8 mouse cellular contexts compared by ENCODE assay signal in the genomic region with DNA sequence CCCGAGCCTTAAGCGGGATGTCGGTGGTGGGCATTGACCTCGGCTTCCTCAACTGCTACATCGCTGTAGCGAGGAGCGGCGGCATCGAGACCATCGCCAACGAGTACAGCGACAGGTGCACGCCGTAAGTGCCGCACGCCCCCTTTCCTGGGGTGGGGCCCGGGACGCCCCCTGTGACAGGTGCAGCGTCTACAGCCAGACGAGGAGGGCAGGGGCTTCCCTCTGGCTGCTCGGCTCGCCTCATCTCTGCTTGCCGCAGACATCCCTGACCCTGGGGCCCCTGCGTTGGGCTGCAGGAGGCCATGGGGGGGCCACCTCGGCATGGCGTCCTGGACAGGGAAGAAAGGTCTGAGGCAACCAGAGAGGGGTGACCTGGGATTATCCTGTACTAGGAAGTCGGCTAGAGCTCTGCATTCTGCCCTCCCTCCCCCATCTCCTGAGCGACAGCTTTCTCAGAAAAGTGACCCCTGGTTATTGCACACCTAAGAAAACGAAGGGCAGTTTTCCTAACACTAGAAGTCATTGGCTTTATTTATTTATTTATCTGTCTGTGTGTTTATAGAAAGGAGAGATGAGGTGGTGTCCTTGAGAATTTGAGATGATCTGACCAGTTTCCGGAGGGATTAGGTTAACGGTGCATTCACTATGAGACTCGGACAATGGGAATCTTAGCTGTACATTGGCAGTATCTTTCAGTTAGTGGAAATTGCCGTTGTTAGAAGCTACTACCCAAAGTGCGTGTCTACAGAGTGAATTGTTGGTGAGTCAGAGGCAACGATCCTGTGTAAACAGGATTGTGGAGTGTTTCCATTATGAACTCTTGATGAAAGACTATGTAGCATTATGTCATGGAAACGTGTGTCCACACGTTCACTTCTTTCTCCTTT. TPM values are rescaled to one million over a fixed set of nuclear protein-coding genes. Genes with fewer than 3 reads are reported as not detected.
DNase-seq lines count a peak whose midpoint lies in the region; ATAC-seq and TF ChIP-seq lines count a peak whose summit lies in the region.

No protein-coding gene starts in this region.

- ATAC-seq in forebrain, embryonic 15.5 days (replicated peaks): no peak
- ATAC-seq in midbrain, embryonic 13.5 days: no peak

- H3K36me3 ChIP-seq in forebrain, embryonic 15.5 days: no peaks in the 10 kb centered on the region
- no peaks in the 10 kb centered on the region for H3K36me3 ChIP-seq in midbrain, embryonic 13.5 days

- peak overlapping the region; percentile 67 for H3K4me2 ChIP-seq in forebrain, embryonic 15.5 days (replicated peaks)
- H3K4me2 ChIP-seq in midbrain, embryonic 13.5 days (replicated peaks): peak overlapping the region; percentile 77

- TF ChIP-seq CTCF in lung, adult 2 months (IDR thresholded peaks at IDR 0.05; ENCODE audit: insufficient read depth, low read length): no peak

- H3K27ac ChIP-seq in forebrain, embryonic 15.5 days (replicated peaks): peak overlapping the region; percentile 87
- peak overlapping the region; percentile 93 for H3K27ac ChIP-seq in midbrain, embryonic 13.5 days

- H3K9me3 ChIP-seq in forebrain, embryonic 15.5 days: no peaks in the 10 kb centered on the region
- no peaks in the 10 kb centered on the region for H3K9me3 ChIP-seq in midbrain, embryonic 13.5 days

- H3K4me1 ChIP-seq in lung, adult 2 months (ENCODE audit: control insufficient read depth, insufficient read depth, low read length): peaks cover 7% of the 10 kb centered on the region
- peaks cover 19% of the 10 kb centered on the region for H3K4me1 ChIP-seq in forebrain, embryonic 15.5 days
- H3K4me1 ChIP-seq in midbrain, embryonic 13.5 days (replicated peaks): peaks cover 19% of the 10 kb centered on the region

- H3K27me3 ChIP-seq in forebrain, embryonic 15.5 days: no peaks in the 10 kb centered on the region
- 0 out of 2 replicates have a peak, but pooled peaks cover 3% of the 10 kb centered on the region for H3K27me3 ChIP-seq in midbrain, embryonic 13.5 days

- WGBS in lung, adult 2 months: 1% methylated on average over 37 of the region's 37 CpGs
- under 1% methylated on average over 37 of the region's 37 CpGs for WGBS in forebrain, embryonic 15.5 days
- WGBS in large intestine, adult 2 months: under 1% methylated on average over 37 of the region's 37 CpGs
- under 1% methylated on average over 37 of the region's 37 CpGs for WGBS in midbrain, embryonic 13.5 days

- DNase-seq in lung, adult 2 months: peak; percentile 15
- DNase-seq in lung, postnatal 4 days: no peak
- DNase-seq in adrenal gland, postnatal 36 days: peak; percentile 45 to 58
- DNase-seq in large intestine, adult 2 months (ENCODE audit: low read depth, low spot score): peak; percentile 44
- peak; percentile 89 for DNase-seq in thymus, postnatal 25 days
- no peak for DNase-seq in spleen, postnatal 4 days (ENCODE audit: low spot score in 2 of 2)

- peak overlapping the region; percentile 82 for H3K4me3 ChIP-seq in lung, adult 2 months (replicated peaks; ENCODE audit: extremely low read depth, low read depth, low read length)
- peak overlapping the region; percentile 75 for H3K4me3 ChIP-seq in forebrain, embryonic 15.5 days
- H3K4me3 ChIP-seq in midbrain, embryonic 13.5 days (replicated peaks): peak overlapping the region; percentile 82

- TF ChIP-seq POLR2A in lung, adult 2 months (IDR thresholded peaks at IDR 0.05; ENCODE audit: borderline replicate concordance, extremely low read depth, low read depth, low read length): no peak

- peak overlapping the region; percentile 81 for H3K9ac ChIP-seq in forebrain, embryonic 15.5 days (replicated peaks)
- peak overlapping the region; percentile 87 for H3K9ac ChIP-seq in midbrain, embryonic 13.5 days (replicated peaks)

RNA-seq across cellular contexts. Expression of gene Hspa4l, which starts 1.6 kb away (rescaled TPM):
- 14.5 and 24.6 TPM in 2 replicates for polyA plus RNA-seq in lung, adult 2 months (2012; rRNA removed)
- 10 to 100 TPM; 56.4 to 79.6 TPM for total RNA-seq in adrenal gland, postnatal 36 days (2021)
- polyA plus RNA-seq in forebrain, embryonic 15.5 days (2015; fragmentation: Nextera tagmentation; extraction: Ambion mirVana): 38.2 and 48.1 TPM in 2 replicates
- 3.6 and 6.0 TPM in 2 replicates for polyA plus RNA-seq in large intestine, adult 2 months (2012; rRNA removed)
- polyA plus RNA-seq in midbrain, embryonic 13.5 days (2015; fragmentation: Nextera tagmentation; extraction: Ambion mirVana): 55.6 and 60.1 TPM in 2 replicates

RNA-seq across cellular contexts. Expression of gene Slc25a31, which starts 37.2 kb away (rescaled TPM):
- polyA plus RNA-seq in lung, adult 2 months (2012; rRNA removed): 0.17 and 0.18 TPM in 2 replicates
- not detected for total RNA-seq in adrenal gland, postnatal 36 days (2021)
- polyA plus RNA-seq in forebrain, embryonic 15.5 days (2015; fragmentation: Nextera tagmentation; extraction: Ambion mirVana): 0.18 and 0.19 TPM in 2 replicates
- not detected in 2 replicates for polyA plus RNA-seq in large intestine, adult 2 months (2012; rRNA removed)
- polyA plus RNA-seq in midbrain, embryonic 13.5 days (2015; fragmentation: Nextera tagmentation; extraction: Ambion mirVana): 0.34 and 0.48 TPM in 2 replicates

RNA-seq across cellular contexts. Expression of gene Plk4, which starts 53.9 kb away (rescaled TPM):
- polyA plus RNA-seq in lung, adult 2 months (2012; rRNA removed): 1.5 and 1.8 TPM in 2 replicates
- 1 to 10 TPM; 4.6 to 7.2 TPM for total RNA-seq in adrenal gland, postnatal 36 days (2021)
- 26.1 and 27.2 TPM in 2 replicates for polyA plus RNA-seq in forebrain, embryonic 15.5 days (2015; fragmentation: Nextera tagmentation; extraction: Ambion mirVana)
- 4.4 and 6.4 TPM in 2 replicates for polyA plus RNA-seq in large intestine, adult 2 months (2012; rRNA removed)
- polyA plus RNA-seq in midbrain, embryonic 13.5 days (2015; fragmentation: Nextera tagmentation; extraction: Ambion mirVana): 23.2 and 24.1 TPM in 2 replicates

Comparison
In these comparisons a context has a peak if more than half of its experiments do, and no peak if none do; other contexts are left out.
1. DNase-seq: peak in lung, adult 2 months (single experiment), adrenal gland, postnatal 36 days (2 of 2), large intestine, adult 2 months (single experiment) and thymus, postnatal 25 days (single experiment); none in lung, postnatal 4 days (0 of 2) and spleen, postnatal 4 days (0 of 2).
2. Peak in every context shown above with its lines, with median percentiles within 50 percentile points of each other: H3K4me3 ChIP-seq.